Mouse (Mus musculus): ENCODE measurements around the gene Wasf3. TPM values are rescaled to one million over a fixed set of nuclear protein-coding genes. Genes with fewer than 3 reads are reported as not detected.

Wasf3 gene
- polyA plus RNA-seq, 1 experiment from 2014 or later: 0.31 TPM

GRCm38 (mm10) chr5:146446633-146447032, 61.8 kb downstream of the Wasf3 start:
- H3K27me3 ChIP-seq (replicated peaks; ENCODE audit: insufficient read depth, low read length): no peaks in the 10 kb centered on the region
- no peak for ATAC-seq
- 80% methylated on average over 2 of the region's 2 CpGs for WGBS

DNA sequence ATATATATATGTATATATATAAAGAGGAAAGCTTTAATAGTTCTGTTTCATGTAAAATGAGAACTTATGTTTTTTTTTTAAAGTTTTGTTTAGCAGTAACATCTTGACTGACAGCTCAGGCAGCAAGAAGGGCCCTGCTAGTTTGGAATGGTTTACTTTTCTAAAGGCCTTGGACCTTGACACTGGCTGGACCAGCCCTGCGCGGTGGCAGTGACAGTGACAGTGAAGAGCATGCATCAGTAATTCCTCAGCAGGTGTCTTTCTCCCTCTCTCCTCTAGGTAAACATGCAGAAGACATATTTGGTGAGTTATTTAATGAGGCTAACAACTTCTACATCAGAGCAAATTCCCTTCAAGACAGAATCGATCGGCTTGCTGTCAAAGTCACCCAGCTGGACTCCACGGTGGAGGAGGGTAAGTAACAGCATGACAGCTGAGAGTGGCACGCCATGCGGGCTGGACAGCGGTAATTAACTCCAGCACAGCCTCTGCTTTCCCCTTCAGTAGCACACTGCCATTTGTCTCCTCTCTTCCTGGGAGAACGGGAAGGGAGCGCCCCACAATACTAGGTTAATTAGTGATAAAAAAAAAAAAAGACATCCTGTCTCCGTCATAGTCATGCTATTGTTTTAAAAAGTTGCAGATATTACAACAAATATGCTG, 66.9 kb downstream of the Wasf3 start:
- Histone ChIP-seq H3K9me3 (ENCODE audit: low read length) (no peaks in the 10 kb centered on the region), H3K4me3 (ENCODE audit: low read depth, low read length) (no peak overlapping the region), H3K9ac (replicated peaks; ENCODE audit: low read depth) (no peak overlapping the region), H3K4me2 (replicated peaks; ENCODE audit: low read depth, low read length) (no peak overlapping the region), H3K27me3 (replicated peaks; ENCODE audit: insufficient read depth, low read length) (no peaks in the 10 kb centered on the region), H3K4me1 (ENCODE audit: insufficient read depth, low read depth, low read length) (no peaks in the 10 kb centered on the region), H3K27ac (ENCODE audit: low read length) (no peak overlapping the region), H3K36me3 (ENCODE audit: insufficient read depth, low read length) (no peaks in the 10 kb centered on the region)
- DNase-seq (ENCODE audit: low spot score): no peak
- no peak for ATAC-seq
- WGBS: 77% methylated on average over 11 of the region's 11 CpGs
- TF ChIP-seq CTCF (IDR thresholded peaks at IDR 0.05) (no peak), EP300 (IDR thresholded peaks at IDR 0.05) (no peak)

More at GRCm38 (mm10) chr5:146446633-146447032, 61.8 kb downstream of the Wasf3 start:
- Histone ChIP-seq H3K4me2 (replicated peaks; ENCODE audit: low read depth, low read length) (no peak overlapping the region), H3K9ac (replicated peaks; ENCODE audit: low read depth) (no peak overlapping the region), H3K9me3 (ENCODE audit: low read length) (no peaks in the 10 kb centered on the region), H3K4me3 (ENCODE audit: low read depth, low read length) (no peak overlapping the region), H3K36me3 (ENCODE audit: insufficient read depth, low read length) (no peaks in the 10 kb centered on the region), H3K27ac (ENCODE audit: low read length) (no peak overlapping the region), H3K4me1 (ENCODE audit: insufficient read depth, low read depth, low read length) (no peaks in the 10 kb centered on the region)
- DNase-seq (ENCODE audit: low spot score): no peak
- TF ChIP-seq CTCF (IDR thresholded peaks at IDR 0.05) (no peak), EP300 (IDR thresholded peaks at IDR 0.05) (no peak)

GRCm38 (mm10) chr5:146453556-146453955, 68.8 kb downstream of the Wasf3 start:
- Histone ChIP-seq H3K9me3 (ENCODE audit: low read length) (no peaks in the 10 kb centered on the region), H3K4me3 (ENCODE audit: low read depth, low read length) (no peak overlapping the region), H3K27me3 (replicated peaks; ENCODE audit: insufficient read depth, low read length) (no peaks in the 10 kb centered on the region), H3K27ac (ENCODE audit: low read length) (no peak overlapping the region), H3K4me2 (replicated peaks; ENCODE audit: low read depth, low read length) (no peak overlapping the region), H3K4me1 (ENCODE audit: insufficient read depth, low read depth, low read length) (no peaks in the 10 kb centered on the region), H3K9ac (replicated peaks; ENCODE audit: low read depth) (no peak overlapping the region), H3K36me3 (ENCODE audit: insufficient read depth, low read length) (no peaks in the 10 kb centered on the region)
- DNase-seq (ENCODE audit: low spot score) (no peak), ATAC-seq (no peak)
- no peak for TF ChIP-seq CTCF (IDR thresholded peaks at IDR 0.05)
- no peak for TF ChIP-seq EP300 (IDR thresholded peaks at IDR 0.05)
- 75% methylated on average over 6 of the region's 6 CpGs for WGBS

GRCm38 (mm10) chr5:146461612-146462011, 76.8 kb downstream of the Wasf3 start:
- WGBS: 44% methylated on average over 8 of the region's 8 CpGs
- Histone ChIP-seq H3K4me3 (ENCODE audit: low read depth, low read length) (no peak overlapping the region), H3K4me1 (ENCODE audit: insufficient read depth, low read depth, low read length) (no peaks in the 10 kb centered on the region), H3K27me3 (replicated peaks; ENCODE audit: insufficient read depth, low read length) (no peaks in the 10 kb centered on the region), H3K27ac (ENCODE audit: low read length) (no peak overlapping the region), H3K36me3 (ENCODE audit: insufficient read depth, low read length) (no peaks in the 10 kb centered on the region), H3K9me3 (ENCODE audit: low read length) (no peaks in the 10 kb centered on the region), H3K4me2 (replicated peaks; ENCODE audit: low read depth, low read length) (no peak overlapping the region), H3K9ac (replicated peaks; ENCODE audit: low read depth) (no peak overlapping the region)
- TF ChIP-seq CTCF (IDR thresholded peaks at IDR 0.05): no peak
- no peak for TF ChIP-seq EP300 (IDR thresholded peaks at IDR 0.05)
- ATAC-seq (no peak), DNase-seq (ENCODE audit: low spot score) (no peak)

DNA sequence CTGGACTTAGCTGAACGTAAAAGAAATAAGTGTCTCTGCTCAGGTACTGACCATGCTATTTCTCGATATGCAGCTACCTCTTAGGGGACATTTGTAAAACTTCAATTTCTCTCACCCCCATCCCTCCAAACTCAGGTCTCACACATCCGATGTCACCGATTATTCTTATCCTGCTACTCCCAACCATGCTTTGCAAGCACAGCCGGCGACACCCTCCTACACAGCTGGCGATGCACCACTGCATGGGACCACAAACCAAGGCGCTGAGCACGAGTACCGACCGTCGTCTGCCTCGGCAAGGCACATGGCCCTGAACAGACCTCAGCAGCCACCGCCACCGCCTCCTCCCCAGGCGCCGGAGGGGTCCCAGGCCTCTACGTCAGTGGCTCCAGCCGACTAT, 81.9 kb downstream of the Wasf3 start:
- H3K9ac ChIP-seq (replicated peaks; ENCODE audit: low read depth): no peak overlapping the region
- H3K27me3 ChIP-seq (replicated peaks; ENCODE audit: insufficient read depth, low read length): no peaks in the 10 kb centered on the region
- no peak overlapping the region for H3K4me3 ChIP-seq (ENCODE audit: low read depth, low read length)
- no peaks in the 10 kb centered on the region for H3K36me3 ChIP-seq (ENCODE audit: insufficient read depth, low read length)
- H3K9me3 ChIP-seq (ENCODE audit: low read length): no peaks in the 10 kb centered on the region
- no peak overlapping the region for H3K4me2 ChIP-seq (replicated peaks; ENCODE audit: low read depth, low read length)
- WGBS: 89% methylated on average over 19 of the region's 19 CpGs
- no peaks in the 10 kb centered on the region for H3K4me1 ChIP-seq (ENCODE audit: insufficient read depth, low read depth, low read length)
- DNase-seq (ENCODE audit: low spot score): no peak
- no peak overlapping the region for H3K27ac ChIP-seq (ENCODE audit: low read length)
- TF ChIP-seq EP300 (IDR thresholded peaks at IDR 0.05) (no peak), CTCF (IDR thresholded peaks at IDR 0.05) (no peak)
- no peak for ATAC-seq

- no peak overlapping the region for H3K27ac ChIP-seq (ENCODE audit: low read length)
- 91% methylated on average over 9 of the region's 9 CpGs for WGBS
- H3K36me3 ChIP-seq (ENCODE audit: insufficient read depth, low read length): no peaks in the 10 kb centered on the region
- H3K4me2 ChIP-seq (replicated peaks; ENCODE audit: low read depth, low read length): no peak overlapping the region
- TF ChIP-seq EP300 (IDR thresholded peaks at IDR 0.05) (no peak), CTCF (IDR thresholded peaks at IDR 0.05) (no peak)
- ATAC-seq (no peak), DNase-seq (ENCODE audit: low spot score) (no peak)
- H3K4me1 ChIP-seq (ENCODE audit: insufficient read depth, low read depth, low read length): no peaks in the 10 kb centered on the region
- H3K9me3 ChIP-seq (ENCODE audit: low read length): no peaks in the 10 kb centered on the region
- no peak overlapping the region for H3K9ac ChIP-seq (replicated peaks; ENCODE audit: low read depth)
- H3K4me3 ChIP-seq (ENCODE audit: low read depth, low read length): no peak overlapping the region
- no peaks in the 10 kb centered on the region for H3K27me3 ChIP-seq (replicated peaks; ENCODE audit: insufficient read depth, low read length)
These were observed 83.5 kb downstream of the Wasf3 start for GRCm38 (mm10) chr5:146468311-146468710.

DNA sequence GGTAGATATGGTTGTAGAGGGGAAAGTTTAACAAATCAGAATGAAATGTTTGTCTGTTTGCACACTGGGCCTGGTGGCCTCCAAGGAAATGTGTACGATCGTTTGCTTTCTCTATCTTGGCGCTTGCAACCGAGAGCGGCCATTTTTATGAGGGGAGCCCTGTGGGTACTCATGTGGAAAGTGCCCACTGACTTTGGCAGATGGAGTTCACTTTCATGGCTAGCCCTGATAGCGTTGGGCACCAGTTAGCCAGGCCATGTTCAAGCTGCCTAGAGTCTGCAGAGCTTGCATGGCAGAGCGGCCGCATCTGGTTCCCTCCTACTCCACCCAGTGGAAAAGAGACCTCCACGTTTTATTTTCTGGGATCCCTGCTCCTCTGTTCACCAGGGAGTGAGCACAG, 86.0 kb downstream of the Wasf3 start:
- no peaks in the 10 kb centered on the region for H3K27me3 ChIP-seq (replicated peaks; ENCODE audit: insufficient read depth, low read length)
- no peak overlapping the region for H3K4me2 ChIP-seq (replicated peaks; ENCODE audit: low read depth, low read length)
- H3K9me3 ChIP-seq (ENCODE audit: low read length): no peaks in the 10 kb centered on the region
- no peak overlapping the region for H3K4me3 ChIP-seq (ENCODE audit: low read depth, low read length)
- no peak for ATAC-seq
- no peak overlapping the region for H3K9ac ChIP-seq (replicated peaks; ENCODE audit: low read depth)
- H3K4me1 ChIP-seq (ENCODE audit: insufficient read depth, low read depth, low read length): no peaks in the 10 kb centered on the region
- DNase-seq (ENCODE audit: low spot score): no peak
- WGBS: 81% methylated on average over 9 of the region's 9 CpGs
- no peaks in the 10 kb centered on the region for H3K36me3 ChIP-seq (ENCODE audit: insufficient read depth, low read length)
- no peak overlapping the region for H3K27ac ChIP-seq (ENCODE audit: low read length)
- no peak for TF ChIP-seq EP300 (IDR thresholded peaks at IDR 0.05)
- no peak for TF ChIP-seq CTCF (IDR thresholded peaks at IDR 0.05)

All from lung, postnatal 0 days (tissue).